Mouse (Mus musculus) adrenal gland, postnatal 4 days (tissue): ENCODE results near the gene Slc1a5. TPM values are rescaled to one million over a fixed set of nuclear protein-coding genes. Genes with fewer than 3 reads are reported as not detected.

Experiments
- DNase-seq, 2 experiments: peaks; one replicate each; pipeline ENCODE4 v3.0.0; 2021 to 2022; ENCODE audit warnings: low spot score in 2 of 2, mixed read lengths in 2 of 2
- total RNA-seq, 2 experiments: library from RNA; stranded (reverse); gene quantifications; 2 replicates each; pipeline ENCODE4 v1.2.3; 2021

Slc1a5 gene
- total RNA-seq, 2 experiments from 2014 or later: 60.8 to 61.0 TPM

DNA sequence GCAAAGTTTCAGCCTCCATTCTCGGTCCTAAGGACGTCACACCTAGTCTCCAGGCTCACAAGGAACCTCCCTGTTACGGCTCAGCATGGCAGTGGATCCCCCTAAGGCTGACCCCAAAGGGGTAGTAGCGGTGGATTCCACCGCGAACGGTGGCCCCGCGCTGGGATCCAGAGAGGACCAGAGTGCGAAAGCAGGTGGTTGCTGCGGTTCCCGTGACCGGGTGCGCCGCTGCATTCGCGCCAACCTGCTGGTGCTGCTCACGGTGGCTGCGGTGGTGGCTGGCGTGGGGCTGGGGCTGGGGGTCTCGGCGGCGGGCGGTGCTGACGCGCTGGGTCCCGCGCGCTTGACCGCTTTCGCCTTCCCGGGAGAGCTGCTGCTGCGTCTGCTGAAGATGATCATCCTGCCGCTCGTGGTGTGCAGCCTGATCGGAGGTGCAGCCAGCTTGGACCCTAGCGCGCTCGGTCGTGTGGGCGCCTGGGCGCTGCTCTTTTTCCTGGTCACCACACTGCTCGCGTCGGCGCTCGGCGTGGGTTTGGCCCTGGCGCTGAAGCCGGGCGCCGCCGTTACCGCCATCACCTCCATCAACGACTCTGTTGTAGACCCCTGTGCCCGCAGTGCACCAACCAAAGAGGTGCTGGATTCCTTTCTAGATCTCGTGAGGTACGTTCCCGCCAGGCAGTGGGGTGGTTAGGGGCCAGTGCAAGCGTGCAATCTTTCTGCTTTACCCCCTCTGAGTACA, 845 bp downstream of the Slc1a5 start:
- DNase-seq: no peak

- no peak for DNase-seq
Measured at GRCm38 (mm10) chr7:16782555-16783125, 1.5 kb downstream of the Slc1a5 start.

DNA sequence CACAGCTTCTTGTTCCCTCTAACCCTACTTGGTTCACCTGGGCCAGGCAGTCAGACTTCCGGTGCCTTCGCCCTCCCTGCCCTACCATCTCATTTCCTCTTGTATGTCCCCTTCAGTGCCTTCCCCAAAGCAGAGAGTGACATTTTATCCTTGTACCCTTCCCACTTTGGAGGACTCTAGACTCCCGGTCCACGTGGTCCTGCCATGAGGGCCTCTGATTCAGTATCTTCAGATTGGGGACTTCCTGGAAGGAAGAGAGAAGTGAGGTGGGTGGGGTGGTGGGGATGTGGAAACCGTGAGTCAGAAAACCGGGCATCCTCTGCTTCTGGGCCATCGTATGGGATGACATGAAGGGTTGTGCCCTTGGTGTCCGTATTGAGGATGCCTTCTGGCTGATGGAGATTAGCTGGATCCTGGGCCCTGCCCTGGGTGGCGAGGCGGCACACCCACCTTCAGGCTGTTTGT, 2.1 kb downstream of the Slc1a5 start:
- DNase-seq: no peak

DNA sequence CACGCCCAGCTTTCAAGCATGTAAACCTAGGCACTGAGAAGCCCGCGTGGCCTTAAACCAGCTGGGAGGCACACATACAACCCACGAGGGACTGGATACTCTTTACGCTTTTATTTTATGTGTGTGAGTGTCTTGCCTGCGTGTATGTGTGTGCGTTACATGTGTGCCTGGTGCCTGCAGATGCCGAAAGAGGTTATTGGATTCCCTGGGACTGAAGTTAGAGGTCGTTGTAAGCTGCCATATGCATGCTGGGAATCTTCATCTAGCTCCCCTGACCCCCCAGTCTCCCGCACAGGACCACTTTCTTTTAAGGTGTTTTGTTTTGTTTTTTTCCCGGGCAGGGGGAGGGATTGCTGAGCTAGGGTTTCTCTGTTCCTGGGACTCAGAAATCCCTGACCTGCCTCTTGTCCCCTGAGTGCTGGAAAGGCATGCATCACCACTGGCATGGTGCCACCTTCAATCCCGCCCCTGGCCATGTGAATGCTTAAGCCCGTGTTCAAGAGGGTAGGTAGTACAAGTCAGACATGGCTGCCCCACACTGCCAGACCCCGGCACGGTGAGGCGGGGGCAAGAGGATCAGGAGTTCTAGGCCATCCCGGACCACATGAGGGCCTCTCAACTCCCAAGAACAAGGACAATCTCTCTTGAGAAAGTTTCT, 2.7 kb downstream of the Slc1a5 start:
- peak; percentile 39 to 43 for DNase-seq

DNA sequence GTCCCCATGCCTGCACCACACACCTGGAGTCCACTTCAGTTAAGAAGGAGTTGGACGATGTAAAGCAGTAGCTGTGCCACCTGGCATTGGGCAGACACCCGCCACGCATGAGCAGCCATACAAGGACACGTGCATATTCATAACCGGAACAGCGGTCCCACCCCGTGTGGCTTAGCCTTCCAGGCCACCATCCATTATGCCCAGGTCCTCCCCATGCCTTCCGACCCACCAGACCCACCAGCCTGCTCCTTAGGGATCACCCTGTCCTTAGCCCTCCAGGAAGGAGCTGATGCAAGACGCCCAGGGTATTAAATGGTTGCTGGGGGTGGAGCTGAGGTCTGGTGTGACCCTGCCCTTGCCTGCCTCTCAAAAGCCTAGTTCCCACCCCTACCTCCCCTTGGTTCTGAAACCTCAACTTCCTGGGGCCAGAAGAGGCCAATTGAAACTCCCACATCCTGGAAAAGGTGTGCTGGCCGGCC, 3.4 kb downstream of the Slc1a5 start:
- no peak for DNase-seq

DNA sequence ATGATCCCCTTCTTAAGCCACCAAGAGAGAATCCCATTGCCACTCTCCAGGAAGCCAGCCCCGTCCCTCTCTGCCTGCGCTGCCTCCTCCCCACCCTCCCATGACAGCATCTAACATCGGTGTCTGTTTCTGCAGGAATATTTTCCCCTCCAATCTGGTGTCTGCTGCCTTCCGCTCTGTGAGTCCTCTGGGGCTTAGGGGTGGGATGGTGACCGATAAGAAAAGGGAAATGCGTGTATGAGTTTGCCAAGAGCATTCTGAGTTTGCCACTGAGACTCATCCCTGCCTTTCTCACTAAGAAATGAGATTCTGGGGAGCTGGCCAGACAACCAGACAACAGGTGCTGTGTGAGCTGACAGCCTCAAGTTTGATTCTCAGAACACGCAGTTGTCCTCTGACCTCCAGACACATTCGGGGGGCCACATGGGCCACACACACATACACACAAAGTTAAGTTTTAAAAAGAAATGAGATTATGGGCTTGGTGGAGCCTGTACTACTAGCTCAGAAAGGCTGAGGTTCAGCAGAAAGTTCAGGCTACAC, 4.5 kb downstream of the Slc1a5 start:
- DNase-seq: no peak

DNA sequence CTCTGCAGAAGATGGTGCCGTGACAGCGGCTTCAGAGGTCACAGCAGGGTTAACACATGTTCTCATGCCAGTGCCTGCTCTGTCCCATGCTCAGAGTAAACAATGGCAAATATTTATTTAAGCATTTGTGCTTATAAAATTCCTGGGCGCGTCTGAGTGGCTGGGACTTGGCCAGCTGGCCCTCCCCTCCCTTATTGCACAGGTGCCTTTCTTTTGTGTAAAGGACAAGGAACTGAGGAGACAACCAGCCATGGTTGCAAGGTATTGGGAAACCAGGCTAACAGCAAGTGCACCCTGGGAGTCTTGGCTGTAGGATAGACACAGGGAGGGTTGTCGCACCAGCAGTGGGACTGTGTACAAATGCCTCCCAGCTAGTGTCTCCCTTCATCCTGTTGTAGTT, 11.2 kb downstream of the Slc1a5 start:
- DNase-seq: no peak

DNA sequence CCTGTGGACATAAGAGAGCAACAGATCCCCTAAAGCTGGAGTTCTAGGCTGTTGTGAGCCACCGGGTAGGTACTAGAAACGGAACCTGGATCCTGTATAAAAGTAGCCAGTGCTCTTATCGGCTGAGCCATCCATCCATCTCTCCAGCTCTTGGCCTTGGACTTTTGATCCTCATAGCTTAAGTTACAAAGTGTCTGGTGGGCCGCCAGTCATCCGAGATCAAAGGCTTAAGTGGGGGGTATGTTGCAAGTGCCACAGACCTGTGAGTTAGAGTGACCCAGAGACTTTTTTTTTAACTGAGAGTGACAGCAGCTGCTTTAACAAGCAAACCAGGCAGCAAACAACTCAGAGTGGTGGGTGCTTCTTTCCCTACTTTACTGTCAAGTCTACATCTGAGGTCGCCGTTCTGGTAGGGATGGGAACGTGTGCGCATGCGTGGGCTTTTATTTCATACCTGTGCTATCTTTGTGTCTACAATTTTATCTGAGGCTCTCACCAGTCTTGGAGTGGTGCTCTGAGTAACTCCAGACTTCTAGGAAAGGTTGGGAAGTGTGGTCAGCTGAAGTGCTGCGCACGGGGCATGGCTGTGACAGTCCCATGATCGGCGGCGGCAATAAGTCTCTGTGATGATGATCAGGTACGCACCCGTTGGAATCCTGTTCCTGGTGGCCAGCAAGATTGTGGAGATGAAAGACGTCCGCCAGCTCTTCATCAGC, 12.0 kb downstream of the Slc1a5 start:
- no peak for DNase-seq

DNA sequence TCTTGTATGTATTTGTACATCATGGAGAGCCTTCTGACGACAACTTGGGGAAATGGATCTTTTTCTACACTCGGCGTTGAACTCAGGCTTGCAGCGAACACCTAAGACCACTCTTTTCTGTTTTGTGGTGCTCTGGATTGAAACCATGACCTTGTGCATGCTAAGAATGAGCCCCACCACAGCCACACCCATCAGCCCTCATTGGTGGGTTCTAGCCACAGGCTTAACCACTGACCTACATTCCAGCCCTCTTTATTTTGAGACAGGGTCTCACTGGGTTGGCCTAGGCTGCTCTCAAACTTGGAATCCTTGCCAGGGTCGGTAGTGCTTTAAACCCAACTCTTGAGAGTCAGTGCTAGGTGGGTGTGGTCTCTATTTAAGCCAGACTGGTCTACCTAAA, 13.7 kb downstream of the Slc1a5 start:
- no peak for DNase-seq

GRCm38 (mm10) chr7:16804409-16805028, 23.4 kb downstream of the Slc1a5 start:
- no peak for DNase-seq

GRCm38 (mm10) chr7:16807936-16808335, 26.8 kb downstream of the Slc1a5 start:
- no peak for DNase-seq

DNA sequence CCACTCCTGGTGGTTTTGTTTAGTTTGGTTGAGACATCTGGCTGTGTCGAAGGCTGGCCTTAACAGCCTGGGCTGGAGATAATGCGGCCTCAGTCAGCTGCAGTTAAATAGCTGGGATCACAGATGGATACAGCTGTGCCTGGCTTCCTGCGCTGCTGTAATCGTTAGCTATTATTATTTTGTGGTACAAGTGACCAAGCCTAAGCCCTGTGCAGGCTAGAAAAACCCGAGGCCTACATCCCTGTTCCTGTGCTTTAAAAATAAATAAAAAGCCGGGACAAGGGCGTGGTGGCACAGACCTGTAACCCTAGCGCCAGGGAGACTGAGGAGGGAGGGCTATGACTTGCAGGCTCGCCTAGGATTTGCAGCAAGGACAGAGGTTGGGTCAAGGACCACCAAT, 27.5 kb downstream of the Slc1a5 start:
- no peak for DNase-seq

- DNase-seq: no peak
Measured at GRCm38 (mm10) chr7:16809739-16810138, 28.6 kb downstream of the Slc1a5 start.

DNA sequence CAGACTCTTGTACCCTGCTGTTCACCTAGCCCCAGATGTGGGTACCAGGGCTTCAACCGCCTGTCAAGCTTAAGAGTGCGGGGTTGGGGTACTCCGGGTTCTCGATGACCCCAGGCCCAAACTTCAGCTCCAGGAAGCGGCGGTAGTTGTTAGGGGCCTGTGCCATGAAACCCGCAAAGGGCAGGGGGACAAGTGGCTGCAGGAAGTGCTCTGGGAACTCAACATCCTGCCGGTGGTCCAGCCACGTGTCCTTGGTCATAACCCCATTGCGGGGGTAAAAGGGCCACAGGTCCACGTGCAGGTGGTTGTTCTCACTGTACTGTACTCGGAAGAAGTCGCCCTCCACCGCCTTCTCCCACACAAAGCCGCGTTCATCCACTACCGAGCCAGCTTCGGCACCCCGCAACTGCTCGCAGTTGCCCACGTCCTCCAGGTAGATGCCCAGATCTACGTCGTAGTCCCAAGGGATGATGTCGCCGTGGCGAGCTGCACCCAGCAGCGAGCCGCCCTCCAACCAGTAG, 29.3 kb downstream of the Slc1a5 start:
- no peak for DNase-seq

GRCm38 (mm10) chr7:16810920-16811648, 29.9 kb downstream of the Slc1a5 start:
- DNase-seq: no peak

- DNase-seq: no peak
Measured at GRCm38 (mm10) chr7:16811649-16812070, 30.5 kb downstream of the Slc1a5 start.

DNA sequence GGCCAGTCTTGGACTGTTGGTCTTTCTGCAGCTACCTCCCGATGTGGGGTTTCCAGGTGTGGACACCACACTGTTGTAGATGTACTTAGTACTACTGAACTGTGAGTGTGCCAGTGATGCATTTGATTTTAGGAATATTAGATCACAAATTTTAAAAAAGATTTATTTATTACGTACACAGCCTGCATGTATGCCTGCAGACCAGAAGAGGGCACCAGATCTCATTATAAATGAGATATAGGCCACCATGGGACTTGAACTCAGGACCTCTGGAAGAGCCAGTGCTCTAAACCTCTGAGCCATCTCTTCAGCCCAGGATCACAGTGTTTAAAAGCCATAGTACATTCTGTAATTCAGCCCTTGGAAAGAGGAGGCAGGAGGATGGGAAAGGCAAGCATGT, 31.4 kb downstream of the Slc1a5 start:
- DNase-seq: no peak

DNA sequence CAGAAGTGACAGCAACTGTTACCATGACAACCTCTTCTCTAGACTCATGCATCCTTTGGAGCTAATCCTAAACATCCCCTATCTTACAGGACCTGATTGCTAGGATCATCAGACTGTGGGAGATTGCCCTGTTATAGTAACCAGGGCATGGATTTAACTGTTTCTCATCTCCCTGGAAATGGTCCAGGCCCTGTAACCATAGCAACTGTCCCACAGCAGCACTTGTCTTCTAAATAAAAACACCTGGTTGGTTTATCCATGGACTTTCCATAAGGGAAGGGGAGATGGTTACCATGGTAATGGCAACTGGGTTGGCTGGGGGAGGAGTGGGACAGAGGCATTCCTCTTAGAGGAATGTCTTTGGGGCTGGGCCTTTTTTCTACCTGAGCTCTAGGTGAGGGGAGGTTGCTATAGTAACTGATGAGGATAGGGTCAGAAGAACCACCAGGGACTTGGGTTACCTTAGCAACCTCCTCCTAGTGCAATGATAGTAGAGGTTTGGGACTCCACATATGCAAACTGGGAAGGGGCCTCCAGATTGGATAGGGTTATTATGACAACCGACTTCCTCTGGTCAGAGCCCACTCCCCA, 34.3 kb downstream of the Slc1a5 start, which contains the start of gene Strn4:
Strn4 (plus strand) TSS at position 539 of the 591 bp plus-strand sequence.
- DNase-seq: no peak

DNA sequence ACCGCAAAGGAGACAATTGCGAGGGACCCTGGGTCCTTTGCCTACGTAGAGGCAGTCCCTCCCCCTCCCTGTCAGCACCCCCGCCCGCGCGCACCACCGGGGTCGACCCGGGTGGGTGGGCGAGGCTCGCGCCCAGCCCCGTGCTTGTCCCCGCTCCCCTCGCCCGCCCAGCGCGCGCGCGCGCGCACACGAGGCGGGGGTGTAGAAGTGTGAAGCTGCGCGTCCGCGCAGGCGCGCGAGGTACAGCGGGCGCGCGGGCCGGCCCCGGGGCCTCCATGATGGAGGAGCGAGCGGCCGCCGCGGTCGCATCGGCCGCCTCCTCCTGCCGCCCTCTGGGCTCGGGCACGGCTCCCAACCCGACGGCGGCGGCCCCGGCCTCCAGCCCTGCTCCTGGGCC, 34.9 kb downstream of the Slc1a5 start:
- DNase-seq: peak; percentile 56 to 66
